Mouse (Mus musculus) spleen, postnatal 4 days (tissue): ENCODE measurements around the gene Ldah.
A peak's percentile ranks its signal among the peaks of the same experiment; 100 is the strongest.

Experiments
- DNase-seq, 2 experiments: peaks; one replicate each; pipeline ENCODE4 v3.0.0; 2022; ENCODE audit warnings: low spot score in 2 of 2

Gene Ldah

DNA sequence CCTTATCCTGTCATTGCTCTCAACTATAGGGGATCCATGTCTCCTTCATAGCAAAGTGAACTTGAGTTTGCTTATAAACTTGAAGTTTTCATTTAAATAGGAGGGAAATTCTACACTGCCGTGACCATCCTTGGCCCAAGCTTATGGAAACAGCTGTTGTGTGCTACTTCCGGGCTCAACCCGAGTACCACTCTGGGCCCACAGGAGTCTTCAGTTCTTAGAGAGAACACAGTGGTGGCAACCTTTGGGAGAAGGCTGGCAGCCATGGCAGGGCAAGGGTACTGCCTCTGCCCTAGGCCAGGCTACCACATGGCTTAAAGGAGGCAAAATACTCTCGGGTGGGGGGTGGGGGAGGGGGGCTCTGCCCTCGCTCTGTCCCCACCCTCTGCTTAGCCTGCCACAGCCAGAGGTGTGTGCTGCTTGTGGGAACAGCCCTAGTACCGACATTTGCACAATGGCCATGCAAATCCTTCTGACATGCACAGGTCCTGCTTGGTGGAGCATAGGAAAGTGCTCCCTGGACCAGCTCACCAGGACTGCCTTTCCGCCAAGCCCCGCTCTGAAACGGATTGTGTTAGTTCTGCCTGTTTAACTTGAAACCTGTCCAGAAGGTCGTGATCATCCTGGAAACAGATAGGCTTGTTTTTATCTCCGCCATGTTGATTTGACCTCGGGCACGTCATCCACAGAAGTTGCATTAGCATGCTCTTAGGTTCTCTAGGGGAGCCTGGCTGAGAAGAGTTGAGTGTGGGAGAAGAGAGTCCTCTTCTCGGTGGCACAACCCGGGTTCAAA is 73.5 kb downstream of the Ldah start:
- no peak for DNase-seq

DNA sequence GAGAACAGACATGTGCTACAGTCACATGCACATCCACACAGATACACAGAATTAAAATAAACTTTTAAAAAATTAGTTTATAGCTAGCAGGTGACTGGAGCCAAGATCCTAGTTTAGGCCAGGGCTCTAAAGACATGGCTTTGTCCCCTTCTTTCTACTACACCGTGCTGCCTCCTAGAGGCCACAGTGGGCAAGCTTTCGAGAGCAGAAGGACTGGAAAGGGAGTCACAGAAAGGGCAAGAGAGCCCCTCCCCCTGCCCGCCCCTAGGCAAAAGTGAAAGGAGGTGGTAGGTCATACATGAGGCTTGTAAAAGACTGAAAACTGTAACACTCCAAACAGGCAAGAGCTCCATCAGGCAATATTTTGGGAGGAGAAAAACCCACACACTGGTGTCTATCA is 80.1 kb downstream of the Ldah start:
- DNase-seq, result peak in 1 of 2 experiments; percentile 53

DNA sequence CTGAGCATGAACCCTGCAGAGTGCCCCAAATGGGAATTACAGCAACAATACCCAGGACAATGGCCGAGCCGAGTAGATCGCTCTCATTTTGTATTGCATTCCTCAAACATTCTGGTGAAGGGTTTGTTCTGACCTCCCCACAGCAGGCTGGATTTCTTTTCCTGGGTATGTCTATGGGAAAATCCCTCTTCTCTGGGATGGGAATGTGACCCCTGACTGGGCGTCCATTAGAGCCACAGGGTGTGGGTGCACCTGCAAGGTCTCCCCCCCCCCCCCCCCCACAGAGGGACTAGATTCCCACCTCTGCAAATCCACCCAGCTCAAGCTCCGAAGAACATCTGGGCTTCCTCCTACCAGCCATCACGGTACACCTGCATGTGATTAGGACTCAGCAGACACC is 81.2 kb downstream of the Ldah start:
- peak in 1 of 2 experiments; percentile 49 for DNase-seq

DNA sequence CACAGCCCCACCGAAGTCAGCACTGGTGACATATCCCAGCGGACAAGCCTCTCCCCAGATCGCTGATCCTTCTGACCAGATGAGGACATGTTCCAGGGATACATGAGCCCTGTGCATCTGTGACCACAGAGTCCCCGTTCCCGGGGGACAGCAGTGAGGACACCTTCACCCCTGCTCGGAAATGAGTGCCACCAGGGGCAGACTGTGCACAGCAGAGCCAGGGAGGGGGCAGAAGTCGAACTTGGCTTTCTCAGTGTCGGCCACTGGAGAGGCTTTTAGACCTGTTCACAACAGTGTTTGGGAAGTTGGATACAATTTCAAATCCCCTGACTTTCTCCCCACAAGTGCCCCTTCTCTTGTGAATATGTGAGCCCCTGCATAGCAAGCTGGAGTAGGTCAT is 81.6 kb downstream of the Ldah start:
- peak in 1 of 2 experiments; percentile 53 for DNase-seq

DNA sequence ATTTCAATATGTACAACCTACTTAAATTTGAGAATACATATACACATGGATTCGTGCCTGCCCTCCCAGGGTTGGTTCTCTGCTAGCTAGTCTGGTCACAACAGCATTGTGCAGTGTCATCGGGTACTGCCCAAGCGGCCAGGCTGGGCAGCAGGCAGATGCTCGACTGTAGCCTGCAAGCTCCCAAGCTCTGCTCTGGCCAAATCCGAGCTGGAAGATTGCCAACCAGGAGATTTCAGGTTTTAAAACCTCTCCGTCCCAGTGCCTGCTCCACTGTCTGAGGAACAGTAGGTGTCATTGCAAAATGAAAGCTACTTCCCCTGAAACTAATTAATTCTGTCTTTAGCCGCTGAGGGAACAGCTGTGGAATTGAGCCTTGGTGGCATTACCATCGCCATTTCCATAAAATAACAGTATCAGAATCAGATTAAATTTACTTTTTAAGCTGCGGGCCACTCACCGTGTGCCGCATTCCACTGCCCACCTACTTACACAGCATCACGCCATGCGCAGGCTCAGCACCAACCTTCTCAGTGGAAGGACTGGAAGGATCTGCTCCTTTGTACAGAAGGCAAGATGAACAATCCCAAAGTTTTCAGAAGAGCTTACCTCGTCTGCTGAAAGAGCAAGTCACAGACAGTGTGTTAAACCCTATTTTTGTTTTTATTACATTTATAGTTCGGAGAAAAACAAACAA is 83.4 kb downstream of the Ldah start:
- no peak for DNase-seq

DNA sequence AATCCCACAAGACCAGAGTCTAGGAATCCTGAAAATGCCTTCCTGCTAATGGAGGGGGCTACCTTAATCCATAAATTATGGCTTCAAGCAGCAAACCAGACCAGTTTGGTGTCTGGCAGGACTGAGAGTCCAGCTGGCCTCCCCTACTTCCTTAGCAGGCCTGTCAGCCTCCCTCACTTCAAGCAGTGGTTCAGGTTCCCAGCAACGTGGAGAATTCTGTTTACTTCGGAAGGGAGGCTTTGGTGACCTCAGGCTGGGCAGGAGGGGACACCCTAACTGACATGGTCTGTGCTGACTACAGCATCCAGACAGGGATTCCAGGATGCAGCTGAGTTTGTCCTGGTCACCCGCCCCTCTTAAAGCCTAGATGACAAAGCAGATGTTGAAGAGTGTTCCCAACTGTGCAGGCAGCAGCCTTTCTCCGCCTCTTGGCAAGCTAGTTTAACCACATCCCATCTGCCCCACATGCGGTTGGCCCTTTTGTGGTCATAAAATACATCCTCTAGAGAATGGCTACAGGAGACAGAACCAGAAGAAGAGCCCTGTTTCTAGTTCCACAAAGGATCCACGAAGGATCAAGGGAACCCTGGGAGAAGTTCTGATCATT is 87.5 kb downstream of the Ldah start:
- no peak for DNase-seq

DNA sequence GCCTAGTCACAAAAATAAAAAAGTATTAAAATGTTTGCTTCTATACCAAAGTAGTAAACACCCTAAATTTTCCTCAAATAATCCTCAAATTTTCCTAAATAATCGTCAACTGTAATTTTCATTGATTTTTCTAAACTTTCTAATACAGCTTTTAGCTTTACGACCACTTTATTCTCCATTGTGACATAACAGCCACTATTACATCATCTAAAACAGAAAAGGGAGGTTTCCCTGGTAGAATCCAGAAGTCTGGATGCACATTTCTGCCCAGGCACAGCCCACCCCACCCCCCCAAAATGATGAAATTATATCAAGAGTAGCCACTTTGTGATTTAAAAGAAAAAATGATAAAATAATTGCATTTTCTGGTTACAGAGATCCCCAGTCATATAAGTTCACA is 88.2 kb downstream of the Ldah start:
- no peak for DNase-seq

DNA sequence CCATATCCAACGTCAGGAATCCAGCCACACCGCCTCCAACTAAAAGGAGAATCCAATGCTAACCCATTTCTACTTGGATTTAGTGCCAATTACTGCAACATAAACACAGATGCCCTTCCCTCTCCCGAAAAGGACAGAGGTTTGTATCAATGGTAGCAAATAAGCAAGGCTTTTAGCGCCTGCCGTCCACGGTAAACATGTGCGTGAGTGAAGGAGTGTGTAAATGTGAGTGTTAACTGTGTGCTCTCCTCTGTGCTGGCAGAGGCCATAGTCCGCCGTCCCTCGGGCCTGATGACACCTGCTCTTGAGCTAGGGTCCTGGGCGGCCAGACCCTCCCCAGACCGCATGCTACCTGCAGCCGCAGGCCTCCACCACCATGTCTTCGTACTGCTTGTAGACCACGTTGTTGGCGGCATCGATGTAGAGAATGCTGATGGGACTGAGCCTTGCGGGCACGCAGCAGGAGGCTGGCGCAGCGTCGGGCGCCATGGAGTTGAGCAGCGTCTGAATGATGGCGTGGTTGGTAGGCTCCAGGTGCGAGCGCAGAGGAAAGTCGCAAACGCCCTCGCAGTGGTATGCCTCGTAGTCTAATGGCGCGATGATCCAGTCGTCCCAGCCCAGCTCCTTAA is 89.8 kb downstream of the Ldah start:
- DNase-seq, result no peak

DNA sequence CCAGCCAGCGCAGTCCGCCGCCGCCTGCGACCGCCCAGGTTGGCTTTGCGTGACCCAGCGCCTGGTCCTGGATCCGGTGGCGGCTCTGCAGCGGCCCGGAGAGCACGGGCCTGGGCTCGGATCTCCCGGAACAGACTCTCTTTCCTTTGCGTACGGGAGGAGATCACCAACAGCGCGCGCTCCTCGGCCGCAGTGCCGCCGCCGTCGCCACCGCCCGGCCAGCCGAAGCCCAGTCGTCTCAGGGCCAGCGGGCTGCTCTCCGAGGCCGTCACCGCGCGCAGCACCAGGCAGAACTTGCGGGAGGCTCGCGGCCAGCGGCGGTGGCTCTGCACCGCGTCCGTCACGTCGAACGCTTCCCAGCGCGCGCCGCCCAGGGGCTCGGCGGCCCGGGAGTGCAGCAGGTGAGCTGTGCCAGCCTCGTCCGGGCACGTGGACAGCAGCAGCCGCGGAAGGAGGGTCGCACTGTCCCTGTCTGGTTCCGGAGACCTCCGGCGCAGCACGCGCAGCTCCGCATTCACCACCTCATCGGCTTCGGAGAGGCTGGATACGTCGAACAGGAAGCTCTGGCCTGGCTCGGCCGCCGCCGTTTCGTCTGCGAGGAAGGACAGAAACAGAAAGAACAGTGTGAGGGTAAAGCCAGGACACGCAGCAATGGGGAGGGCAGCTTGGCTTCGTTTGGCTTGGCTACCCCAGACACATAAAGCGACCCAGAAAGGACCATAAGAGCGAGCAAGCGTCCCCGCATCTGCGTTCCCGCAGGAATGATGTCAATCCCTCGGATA is 90.6 kb downstream of the Ldah start:
- no peak for DNase-seq

DNA sequence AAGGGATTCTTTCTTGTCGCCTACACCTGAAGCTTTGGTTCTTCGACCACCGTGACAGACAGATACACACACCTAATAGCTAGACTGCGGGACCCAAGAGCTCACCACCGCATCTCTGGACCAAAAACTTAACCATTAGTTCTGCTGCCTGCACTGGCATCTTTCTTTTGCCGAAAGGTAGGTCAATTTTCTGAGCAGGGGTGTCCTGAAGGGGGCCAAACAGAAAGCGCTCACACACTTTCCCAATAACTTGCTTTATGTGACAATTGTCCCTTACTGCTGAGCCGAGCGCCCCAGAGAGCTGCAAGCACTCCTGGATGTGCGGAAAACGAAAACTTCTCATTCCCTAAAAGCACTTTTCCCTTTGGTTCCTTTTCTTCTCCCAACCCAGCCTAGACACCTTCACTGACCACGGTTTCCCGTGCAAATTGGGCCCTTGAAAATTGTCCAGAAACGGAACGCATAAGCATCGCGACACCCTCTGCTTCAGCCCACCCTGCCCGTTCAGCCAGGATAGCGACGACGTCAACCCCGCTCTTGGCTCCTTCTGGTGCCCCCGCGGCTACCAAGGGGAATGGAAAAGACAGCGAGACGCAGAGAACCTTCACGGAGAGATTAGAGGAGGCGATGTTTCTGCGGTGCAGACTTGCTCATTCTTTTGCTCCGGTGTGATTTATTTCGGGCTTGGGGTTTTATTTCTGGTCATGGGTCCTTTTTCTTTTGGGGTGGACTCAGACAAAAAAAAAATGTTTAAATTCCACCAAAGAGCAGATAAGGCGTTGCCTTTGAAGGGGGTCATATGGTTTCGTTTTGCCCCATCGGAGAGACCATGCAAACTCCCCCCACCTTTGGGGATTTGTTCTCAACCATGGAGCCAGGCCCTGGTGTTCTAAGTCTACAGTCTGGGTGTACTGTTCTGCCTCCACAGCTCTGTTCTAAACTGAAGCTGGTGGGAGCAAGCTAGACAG is 91.5 kb downstream of the Ldah start:
- DNase-seq, result no peak

DNA sequence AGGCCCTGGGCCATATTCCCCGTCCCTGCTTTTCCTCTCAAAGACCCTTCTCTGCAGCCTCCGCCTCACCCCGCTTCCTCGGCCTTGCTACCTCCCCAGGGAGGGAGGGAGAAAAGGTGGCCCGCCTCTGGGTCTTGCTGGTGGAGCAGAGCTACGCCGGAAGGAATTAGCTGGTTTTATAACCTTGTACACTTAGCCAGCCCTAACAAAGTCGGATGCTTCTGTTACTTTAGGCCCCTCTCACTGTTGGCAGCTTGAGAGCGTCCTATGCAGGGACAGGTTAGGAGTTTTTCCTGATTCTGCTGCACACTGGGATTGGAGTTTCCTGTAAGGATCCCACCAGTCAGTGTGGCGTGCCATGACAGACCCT is 92.2 kb downstream of the Ldah start:
- no peak for DNase-seq

DNA sequence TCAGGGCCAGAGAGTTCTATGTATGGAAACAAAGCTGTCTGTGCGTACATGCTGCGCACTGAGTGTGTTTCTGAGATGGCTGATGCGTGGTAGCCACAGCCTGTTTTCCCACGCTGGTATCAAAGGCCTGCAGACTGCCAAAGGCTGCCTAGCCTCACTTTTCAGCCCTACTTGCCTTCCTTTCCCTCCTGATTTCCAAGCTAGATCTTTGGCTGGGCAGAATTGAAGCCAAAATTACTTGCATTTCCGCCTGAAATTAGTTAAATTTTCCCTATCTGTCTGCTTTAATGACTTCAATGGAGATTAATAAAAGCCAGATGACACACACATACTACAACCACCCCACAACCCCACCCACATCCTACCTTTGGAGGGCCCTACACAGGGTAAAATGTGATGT is 92.6 kb downstream of the Ldah start:
- no peak for DNase-seq

DNA sequence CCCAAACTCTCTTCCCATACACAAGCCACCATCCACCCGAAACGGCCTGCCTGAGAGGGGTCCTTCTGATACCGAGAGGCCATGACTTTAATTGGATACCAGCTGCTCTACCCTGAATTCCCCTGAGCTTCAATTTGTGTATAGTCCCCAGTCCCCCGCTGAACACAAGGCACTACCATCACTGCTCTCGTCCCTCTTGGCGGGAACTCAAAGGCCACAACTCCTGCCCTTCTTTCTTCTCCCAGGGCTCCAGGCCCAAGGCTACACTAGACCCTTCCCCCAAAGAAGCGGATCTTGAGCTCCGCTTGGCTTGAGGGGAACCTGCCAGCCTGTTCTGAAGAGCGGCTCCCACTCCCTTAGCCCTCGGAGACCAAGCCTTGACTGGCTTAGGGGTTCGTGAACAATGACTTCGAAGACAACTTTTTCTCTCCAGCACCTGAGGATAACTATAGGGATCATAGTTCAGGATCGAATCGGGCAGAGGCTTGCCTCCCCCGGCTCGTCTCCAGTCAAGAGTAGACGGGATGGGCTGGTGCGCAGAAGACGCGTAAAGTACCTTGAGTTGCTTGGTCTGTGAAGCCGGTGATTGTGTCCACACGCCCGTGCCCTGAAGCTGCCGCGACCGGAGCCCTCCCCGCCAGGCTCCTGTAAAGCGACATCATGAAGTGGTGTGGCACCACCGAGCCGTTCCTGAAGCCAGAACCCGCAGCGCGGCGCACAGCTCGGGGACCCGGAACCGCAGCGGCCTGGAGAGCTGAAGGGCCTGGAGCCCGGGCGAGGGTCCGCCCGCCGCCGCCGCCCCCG is 93.3 kb downstream of the Ldah start:
- DNase-seq, result no peak

DNA sequence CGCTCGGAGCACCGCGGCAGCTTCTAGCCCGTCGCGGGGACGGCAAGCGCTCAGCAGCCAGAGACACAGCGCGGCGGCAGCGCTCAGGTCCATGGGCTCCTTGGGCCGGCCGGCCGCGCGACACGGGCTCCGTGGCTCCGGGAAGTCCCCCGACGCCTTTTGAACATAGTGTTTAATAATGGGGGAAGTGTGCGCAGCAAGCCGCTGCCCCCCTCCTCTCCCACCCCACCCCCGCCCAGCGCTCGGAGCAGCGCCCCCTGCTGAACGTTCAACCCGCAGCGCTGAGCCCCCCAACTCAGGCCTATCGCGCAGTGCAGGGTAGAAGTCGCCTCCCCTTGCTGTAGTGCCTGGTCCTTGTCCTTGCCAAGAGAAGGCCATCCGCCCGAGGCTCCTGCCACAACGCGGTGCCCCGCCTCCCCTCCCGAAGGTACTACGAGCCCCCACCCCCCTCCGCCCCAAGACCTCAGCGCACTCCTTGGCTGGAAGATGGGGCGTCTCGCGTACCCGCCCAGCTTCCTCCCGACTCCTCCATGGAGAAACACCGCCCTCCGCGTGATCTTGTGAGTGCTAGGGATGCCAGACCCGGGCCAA is 94.0 kb downstream of the Ldah start, which contains the start of gene Gdf7:
TSS of gene Gdf7 (minus strand) at position 114 of the 591 bp plus-strand sequence.
- no peak for DNase-seq

DNA sequence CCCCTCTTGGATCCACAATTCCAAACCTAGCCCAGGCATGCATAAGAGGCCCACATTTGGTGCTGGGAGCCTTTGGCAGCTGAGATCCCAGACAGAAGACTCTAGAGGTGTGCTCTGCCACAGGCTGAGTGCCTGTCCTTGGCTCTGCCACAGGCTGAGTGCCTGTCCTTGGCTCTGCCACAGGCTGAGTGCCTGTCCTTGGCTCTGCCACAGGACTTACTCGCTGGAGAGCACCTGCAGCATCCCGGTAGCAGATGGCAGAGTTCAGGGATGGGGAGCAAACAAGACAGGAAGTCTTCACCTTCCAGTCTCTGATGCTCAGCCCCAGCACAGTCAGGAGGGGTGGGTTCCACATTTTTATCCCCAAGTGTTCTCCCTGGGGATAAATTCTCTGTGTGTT is 97.4 kb downstream of the Ldah start:
- no peak for DNase-seq

DNA sequence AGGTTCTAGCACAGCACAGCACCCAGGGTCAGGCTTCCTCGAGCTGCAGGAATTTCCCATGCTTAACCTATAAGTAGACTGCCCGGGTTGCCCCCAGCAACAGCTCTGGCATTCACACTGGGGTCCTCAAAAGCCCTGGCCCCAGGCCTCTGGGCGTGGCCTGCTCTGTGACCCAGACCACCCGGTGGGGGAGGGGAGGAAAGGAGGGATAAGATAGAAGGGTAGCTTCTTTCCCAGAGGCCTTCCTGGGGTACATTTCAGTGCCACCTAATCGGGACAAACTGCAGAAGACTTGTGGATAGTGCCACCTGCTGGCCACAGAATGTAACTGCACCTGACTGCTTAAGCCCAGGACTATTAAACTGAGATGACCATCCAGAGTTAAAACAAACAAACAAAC is 98.5 kb downstream of the Ldah start:
- DNase-seq, result peak; percentile 38 to 78

DNA sequence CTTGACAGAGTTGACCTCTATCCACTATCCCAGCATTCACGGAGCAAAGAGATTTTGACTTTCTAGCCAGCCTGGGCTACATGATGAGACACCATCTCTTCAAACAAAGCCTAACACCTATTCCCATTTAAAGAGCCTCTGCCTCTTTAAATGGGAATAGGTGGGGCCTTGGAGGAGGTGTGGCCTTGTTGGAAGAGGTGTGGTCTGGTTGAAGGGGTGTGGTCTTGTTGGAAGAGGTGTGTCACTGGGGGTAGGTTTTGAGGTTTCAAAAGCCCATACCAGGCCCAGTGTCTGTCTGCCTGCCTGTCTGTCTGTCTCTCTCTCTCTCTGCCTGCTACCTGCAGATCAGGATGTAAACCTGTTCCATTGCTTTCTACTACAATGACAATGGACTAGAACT is 99.0 kb downstream of the Ldah start:
- DNase-seq, result no peak

DNA sequence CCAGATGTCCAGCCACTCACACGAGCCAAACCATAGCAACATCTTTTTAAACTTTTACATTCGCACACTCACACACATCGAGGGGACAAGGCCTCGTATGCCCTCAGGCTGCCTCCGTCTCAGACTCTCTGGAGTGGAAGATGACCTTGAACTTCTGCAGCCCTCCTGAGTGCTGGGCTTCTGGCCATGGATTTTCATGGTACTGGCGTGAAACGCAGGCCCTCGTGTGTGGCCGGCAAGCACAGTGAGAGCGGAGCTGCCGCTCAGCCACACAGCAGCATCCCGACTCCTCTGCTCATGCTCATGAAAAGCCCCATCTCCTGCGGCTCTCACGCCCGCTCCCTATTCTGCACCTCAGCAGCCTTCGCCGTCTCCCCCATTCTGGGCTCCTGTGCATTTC is 103.1 kb downstream of the Ldah start:
- DNase-seq, result no peak

DNA sequence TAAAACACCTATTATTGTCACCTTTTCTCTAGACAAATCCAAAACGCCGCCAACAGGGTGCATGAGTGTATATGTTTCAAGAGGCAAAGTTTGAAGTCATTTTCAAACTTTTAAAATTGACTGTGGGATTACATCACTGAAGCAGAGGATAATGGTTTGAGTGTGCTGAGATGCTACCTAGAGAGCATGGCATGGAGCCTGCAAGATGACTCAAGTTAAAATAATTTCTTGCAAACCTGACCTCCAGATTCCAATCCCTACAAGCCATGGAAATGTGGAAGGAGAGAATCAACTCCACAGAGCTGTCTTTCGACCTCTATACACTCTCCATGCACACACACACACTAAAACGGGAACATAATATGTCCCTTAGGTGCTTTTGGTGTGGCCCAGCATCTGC is 104.4 kb downstream of the Ldah start:
- DNase-seq, result no peak
